Mouse (Mus musculus) liver, adult 2 months (tissue): ENCODE measurements around the gene Tapbp.

ENCODE experiments used
- CTCF ChIP-seq: fragments of 200-500 bp; IDR thresholded peaks from 2 replicates; pipeline ENCODE4 v1.5.1; 2011; ENCODE audit warnings: low read depth, low read length, control low read depth
- POLR2A ChIP-seq: fragments of 200-500 bp; IDR thresholded peaks from 2 replicates; pipeline ENCODE4 v1.6.1; 2011; ENCODE audit warnings: low read length, control low read depth; ENCODE audit not compliant: insufficient read depth; ENCODE audit errors: extremely low read depth

- TF ChIP-seq CTCF (peak; percentile 59), POLR2A (no peak)
These were observed 9.0 kb downstream of the Tapbp start for GRCm38 (mm10) chr17:33924577-33925283.
